Mouse (Mus musculus): ENCODE results near the gene Faap100.
A peak's percentile ranks its signal among the peaks of the same experiment; 100 is the strongest.
"Not testable (repeated sequence)": the region's sequence is repeated elsewhere in the genome, so short reads cannot be mapped to it uniquely, and the experiment has no call there.

The Faap100 gene

DNA sequence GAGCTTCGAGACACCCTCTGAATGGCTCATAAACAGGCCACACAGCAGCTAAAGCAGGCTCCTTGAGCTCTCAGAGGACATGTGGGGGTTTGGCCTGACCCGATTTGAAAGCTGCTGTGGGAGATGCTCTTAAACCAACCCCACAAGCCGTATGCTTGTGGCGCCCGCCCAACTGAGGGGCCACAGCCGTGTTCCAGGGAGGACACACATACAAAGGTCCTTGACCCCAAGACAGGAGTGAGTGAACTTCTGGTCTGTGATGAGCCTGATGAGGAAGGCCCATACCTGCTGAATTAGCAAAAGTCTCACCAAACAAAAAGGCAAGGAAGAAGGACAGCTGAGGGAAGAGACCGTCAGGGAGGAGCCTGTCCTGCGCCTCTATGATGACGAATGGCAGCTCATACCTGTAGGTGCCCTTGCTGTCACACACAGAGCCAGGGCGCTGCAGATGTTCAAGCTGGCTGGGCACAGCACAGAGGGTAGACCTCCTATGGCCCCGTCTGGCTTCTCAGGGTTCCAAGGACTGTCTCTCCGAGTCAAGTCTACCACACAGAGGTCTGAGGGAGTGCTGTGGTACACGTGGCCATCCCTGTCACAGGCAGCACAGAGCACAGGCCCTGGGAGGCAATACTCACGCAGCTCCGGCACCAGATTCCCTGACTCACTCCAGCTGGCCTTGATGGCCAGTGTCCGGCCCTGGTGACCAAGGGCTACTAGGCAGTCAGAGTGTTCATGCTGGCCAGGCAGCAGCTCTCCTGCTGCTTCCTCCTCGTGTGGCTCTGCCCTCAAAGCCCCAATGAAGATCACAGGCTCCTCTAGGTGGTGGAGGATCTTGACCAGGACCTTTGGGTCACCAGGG is 2.0 kb downstream of the Faap100 start:
- DNase-seq (ENCODE audit: low spot score): no peak

GRCm38 (mm10) chr11:120375324-120375723 is 3.2 kb downstream of the Faap100 start:
- no peak for DNase-seq (ENCODE audit: low spot score)

DNA sequence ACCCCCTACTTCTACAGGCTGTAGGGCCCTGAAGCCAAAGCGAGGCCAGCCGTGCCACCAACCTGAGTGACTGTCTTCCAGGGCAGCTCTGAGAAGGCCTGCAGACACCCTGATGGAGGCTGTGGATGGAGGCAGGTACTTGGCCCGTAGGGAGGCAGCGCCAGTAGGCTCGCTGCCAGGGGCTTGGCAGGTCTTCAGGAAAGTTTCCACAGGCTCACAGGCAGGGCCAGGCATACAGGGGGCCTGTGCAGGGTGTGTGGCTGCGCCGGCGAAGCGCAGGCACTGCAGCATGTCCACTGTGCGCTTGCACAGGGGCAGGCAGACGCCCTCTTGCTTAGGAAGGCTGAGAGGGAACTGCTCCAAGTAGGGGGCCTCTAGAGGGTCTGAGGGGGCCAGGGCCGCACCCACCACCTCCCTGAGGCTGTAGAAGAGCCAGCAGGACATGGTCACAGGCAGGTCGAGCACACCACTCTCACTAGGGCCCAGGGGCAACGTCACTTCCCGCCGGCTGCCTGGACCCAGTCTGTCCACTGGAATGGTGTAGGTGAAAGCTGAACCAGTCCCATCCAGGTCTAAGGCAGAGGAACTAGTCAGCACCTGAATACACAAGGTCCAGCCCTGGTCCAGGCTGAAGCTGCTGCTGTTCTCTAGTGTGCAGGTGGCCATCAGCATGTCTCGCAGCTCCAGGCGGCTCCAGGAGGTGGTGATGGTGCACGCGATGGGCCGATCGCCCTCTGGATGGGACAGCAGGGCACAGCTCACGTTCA is 4.6 kb downstream of the Faap100 start:
- no peak for DNase-seq (ENCODE audit: low spot score)

DNA sequence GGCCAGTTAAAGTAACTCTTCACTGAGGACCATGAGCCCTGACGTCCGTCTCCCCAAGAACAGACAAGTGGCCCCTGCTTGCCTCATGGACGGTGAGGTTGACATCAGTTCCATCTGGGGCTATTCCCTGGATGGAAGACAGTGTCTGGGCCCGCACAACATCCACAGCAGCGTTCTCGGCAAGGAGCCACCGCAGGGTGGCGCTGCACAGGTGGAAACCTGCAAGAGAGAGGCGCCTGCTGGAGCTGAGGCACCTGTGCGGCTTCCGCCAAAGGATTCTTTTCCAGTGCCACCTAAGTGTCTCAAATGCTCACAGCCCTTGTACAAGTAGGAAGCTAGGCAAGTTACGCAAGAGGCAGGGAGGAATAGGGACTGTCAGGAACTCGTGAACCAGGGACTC is 5.5 kb downstream of the Faap100 start:
- DNase-seq (ENCODE audit: low spot score): no peak

GRCm38 (mm10) chr11:120369656-120370055 is 8.9 kb downstream of the Faap100 start:
- DNase-seq (ENCODE audit: low spot score): peak; percentile 34

DNA sequence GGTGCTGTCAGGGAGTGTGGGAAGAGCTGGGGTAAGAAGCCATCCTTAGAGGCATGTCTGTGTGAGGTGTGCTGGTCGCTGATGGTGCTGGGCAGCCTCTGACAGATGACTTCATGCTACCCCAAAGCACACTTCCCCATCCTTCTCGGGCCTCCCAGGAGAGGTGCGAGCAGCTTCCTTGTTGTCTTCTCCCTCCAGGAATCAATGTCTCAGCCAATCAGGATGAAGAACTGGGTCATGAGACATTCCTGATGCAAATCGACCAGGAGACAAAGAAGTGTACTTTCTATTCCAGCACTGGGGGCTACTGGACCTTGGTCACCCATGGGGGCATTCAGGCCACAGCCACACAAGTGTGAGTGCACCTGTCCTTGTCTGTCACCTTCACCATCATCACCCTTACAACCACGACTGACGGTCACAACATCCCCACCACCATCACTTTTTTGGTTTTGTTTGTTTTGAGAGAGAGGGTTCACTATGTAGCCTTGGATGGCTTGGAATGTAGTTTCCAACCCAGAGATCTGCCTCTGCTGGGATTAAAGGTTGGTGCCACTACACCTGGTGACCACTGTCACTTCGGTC is 12.0 kb downstream of the Faap100 start:
- DNase-seq (ENCODE audit: low spot score): no peak

- no peak for DNase-seq (ENCODE audit: low spot score)
These were observed 15.7 kb downstream of the Faap100 start for GRCm38 (mm10) chr11:120362891-120363290.

GRCm38 (mm10) chr11:120361295-120361694 is 17.3 kb downstream of the Faap100 start, which contains the start of gene Fscn2:
Gene Fscn2 (plus strand): TSS chr11:120361534.
- DNase-seq (ENCODE audit: low spot score): no peak

DNA sequence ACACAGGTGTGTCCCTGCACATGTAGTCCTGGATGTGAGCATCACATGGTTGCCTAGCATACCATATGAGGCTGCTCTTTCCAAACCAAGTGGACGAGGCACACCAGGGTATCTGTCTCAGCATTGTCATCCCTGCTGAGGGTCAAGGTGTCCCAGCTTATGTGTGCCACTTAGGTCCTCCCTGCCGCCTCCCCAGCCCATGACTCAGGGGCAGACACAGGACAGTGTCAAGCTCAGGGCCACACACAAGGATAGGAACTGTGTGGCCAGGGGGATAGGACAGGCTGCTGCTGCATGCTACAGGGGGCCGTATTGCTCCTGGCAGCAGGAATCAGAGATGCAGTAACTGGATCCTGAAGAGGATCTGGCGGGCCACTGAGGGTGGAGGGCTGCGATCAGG is 17.8 kb downstream of the Faap100 start:
- no peak for DNase-seq (ENCODE audit: low spot score)

GRCm38 (mm10) chr11:120360062-120360461 is 18.5 kb downstream of the Faap100 start:
- DNase-seq (ENCODE audit: low spot score): no peak

GRCm38 (mm10) chr11:120359391-120359790 is 19.2 kb downstream of the Faap100 start:
- DNase-seq (ENCODE audit: low spot score): no peak

DNA sequence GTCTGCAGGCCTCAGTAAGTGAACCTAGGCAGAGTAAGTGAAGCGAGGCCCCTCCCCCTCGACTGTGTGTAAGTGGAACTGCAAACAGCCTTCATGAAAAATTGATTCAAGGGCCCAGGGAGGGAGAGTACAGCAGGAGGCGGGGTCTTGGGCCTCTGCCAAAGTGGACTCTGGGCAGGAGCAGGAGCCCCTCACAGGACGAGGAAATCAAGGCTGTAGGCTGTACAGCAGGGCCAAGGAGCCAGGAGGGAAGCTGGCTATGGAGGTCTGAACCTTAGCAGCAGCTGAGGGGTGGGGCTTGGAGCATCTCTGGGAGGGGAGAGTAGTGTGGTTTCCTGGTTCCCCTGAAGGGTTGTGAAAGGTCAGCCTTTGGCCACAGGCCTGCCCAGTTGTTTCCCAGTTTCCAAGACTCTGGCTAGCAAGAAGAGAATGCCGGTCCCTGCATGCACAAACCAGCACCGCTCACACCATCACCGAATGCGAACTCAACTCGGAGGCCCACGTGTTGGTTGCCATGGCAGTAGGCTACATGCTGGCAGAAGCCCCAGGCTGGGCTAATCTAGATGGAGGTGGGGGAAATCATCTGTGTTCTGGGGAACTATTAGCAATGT is 20.7 kb downstream of the Faap100 start:
- no peak for DNase-seq (ENCODE audit: low spot score)

GRCm38 (mm10) chr11:120356900-120357299 is 21.7 kb downstream of the Faap100 start:
- no peak for DNase-seq (ENCODE audit: low spot score)

DNA sequence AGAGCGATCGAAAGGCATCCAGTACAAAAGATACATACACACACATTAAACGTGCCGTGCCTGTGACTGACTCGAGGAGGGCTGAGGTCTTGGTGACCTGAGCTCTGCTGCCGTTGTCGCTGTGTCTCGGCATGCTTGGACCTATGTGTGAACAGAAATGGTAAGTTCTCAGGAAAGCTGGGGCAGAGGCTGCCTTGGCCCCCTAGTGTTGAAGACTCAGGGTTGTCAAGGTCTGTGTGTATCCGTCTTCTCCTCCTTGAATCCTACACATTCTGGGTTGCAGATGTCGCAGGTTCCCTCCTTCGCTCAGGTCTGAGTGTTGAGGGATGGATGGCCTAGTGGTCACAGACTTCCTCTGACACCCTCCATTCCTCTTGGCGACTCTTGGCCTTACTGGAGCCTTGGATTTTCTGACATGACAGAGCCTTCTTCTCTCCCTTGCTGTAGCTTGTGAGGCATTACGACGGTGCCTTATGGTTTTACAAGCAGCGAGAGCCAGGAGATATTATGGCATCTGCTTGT is 22.2 kb downstream of the Faap100 start:
- no peak for DNase-seq (ENCODE audit: low spot score)

DNA sequence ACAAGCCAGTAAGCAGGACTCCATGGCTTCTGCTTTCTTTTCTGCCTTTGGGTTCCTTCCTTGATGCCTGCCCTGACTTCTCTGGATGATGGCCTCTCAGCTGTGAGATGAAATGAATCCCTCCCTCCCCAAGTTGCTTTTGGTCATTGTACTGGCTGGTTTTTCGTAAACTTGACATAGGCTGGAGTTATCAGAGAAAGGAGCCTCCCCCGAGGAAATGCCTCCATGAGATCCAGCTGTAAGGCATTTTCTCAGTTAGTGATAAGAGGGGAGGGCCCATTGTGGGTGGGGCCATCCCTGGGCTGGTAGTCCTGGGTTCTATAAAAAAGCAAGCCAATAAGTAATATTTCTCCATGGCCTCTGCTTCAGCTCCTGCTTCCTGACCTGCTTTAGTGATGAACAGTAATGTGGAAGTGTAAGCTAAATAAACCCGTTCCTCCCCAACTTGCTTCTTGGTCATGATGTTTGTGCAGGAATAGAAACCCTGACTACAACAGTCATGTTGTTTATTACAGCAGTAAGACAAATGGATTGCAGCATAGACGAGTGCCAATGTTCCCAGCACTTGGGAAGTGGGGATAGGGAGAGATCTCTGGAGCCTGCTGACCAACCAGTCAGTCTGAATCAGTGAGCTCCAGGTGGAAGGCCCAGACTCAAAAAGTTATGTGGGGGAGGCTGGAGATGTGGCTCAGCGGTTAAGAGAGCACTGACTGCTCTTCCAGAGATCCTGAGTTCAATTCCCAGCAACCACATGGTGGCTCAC is 23.1 kb downstream of the Faap100 start:
- peak; percentile 56 for DNase-seq (ENCODE audit: low spot score)

DNA sequence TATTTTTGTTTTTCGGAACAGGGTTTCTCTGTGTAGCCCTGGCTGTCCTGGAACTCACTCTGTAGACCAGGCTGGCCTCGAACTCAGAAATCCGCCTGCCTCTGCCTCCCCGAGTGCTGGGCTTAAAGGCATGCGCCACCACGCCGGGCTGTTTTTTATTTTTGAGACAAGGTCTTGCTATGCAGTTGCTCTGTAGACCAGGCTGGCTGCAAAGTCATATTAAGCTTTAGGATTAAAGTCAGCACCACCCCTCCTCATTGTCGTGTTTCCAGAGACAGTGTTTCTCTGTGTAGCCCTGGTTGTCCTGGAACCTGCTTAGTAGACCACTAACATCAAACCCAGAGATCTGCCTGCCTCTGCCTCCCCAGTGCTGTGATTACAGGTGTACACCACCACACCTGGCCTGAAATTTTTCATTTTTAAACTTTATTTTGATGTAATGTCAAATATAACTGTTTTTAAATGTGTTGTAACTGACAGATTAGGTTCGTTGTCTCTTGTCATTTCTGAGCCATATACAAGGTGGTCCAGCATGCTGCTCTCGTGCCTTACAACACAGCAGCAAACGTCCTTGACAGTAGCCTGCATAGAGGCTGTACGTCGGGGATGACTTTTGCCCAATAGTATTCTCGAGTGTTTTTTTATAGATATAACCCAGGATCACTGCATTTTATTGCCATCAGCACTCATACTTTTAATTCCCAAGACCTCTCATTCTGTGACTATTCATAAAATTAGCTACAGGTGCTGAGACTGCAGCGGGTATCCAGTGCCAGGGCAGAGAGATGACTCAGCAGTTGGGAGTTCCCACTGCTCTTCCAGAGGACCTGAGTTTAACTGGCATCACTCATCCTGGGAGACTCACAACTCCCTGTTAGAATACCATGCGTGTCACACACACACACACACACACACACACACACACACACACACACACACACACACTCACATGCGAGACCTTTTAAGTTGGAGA is 24.0 kb downstream of the Faap100 start:
- peak; percentile 46 for DNase-seq (ENCODE audit: low spot score)

- DNase-seq (ENCODE audit: low spot score): peak; percentile 87
These were observed 24.9 kb downstream of the Faap100 start for GRCm38 (mm10) chr11:120353500-120354303.

GRCm38 (mm10) chr11:120352571-120353290 is 25.8 kb downstream of the Faap100 start:
- DNase-seq (ENCODE audit: low spot score): no peak

GRCm38 (mm10) chr11:120352093-120352350 is 26.5 kb downstream of the Faap100 start:
- not testable (repeated sequence) for DNase-seq (ENCODE audit: low spot score)

Measured in c-Kit-positive CD71-positive TER-119-positive erythroid progenitor cells, embryonic 14.5 days (primary cell).